Mouse (Mus musculus) olfactory bulb, adult 2 months (tissue): ENCODE measurements around the gene Golt1a.

ENCODE experiments used
- CTCF ChIP-seq: fragments of 200-500 bp; IDR thresholded peaks from 2 replicates; pipeline ENCODE4 v1.5.1; 2012; ENCODE audit warnings: low read depth, mild to moderate bottlenecking, low read length, moderate library complexity; ENCODE audit not compliant: insufficient read depth
- POLR2A ChIP-seq: fragments of 200-500 bp; IDR thresholded peaks from 2 replicates; pipeline ENCODE4 v1.6.1; 2012; ENCODE audit warnings: mild to moderate bottlenecking, low read depth, low read length, moderate library complexity; ENCODE audit not compliant: insufficient read depth

DNA sequence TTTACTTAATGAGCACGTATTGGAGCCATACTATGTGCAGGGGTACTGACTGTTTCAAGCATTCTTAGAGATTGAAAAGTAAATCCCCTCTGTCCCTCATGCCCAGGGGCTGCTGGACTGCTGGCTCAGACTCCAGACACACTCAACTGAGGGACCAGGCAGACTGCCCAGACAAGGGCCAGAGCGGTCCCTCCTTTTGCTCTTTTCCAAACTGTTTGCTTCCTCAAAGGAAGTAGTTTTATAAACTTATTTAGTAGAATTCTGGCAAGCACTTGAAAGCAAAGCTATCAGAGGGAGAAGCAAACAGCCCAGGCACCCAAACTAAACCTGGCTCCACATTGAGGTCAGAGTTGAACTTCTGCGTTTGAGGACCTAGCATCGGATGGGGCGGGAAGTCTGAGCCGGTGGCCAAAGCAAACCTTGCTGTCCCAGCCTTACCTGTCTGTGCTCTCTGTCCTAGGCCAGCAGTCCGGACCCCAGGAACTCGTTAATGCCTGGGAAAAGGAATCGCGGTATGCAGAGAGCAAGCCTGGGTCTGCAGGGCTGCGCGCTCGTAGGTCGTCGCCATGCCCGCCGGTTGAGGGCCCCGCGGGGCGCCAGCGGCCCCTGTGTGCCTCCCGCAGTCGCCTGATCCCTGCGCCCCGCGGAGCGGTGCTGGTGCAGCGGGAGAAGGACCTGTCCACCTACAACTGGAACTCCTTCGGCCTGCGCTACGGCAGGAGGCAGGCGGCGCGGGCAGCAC, 19.5 kb downstream of the Golt1a start:
- TF ChIP-seq CTCF, result no peak
- TF ChIP-seq POLR2A, result no peak
